Mouse (Mus musculus) midbrain, embryonic 16.5 days (tissue): Measurements from ENCODE around the gene Coro7. TPM values are rescaled to one million over a fixed set of nuclear protein-coding genes. Genes with fewer than 3 reads are reported as not detected.

Experiments
- ATAC-seq: fragments of 200-750 bp; cut with Nextera tagmentation; 2 replicates; pipeline ENCODE4 v1.8.0; 2017; ENCODE audit warnings: moderate TSS enrichment
- H3K27ac ChIP-seq: fragments of 300-500 bp; sonication (generic); 2 replicates; pipeline ENCODE4 v1.5.1; 2014; ENCODE audit warnings: mild to moderate bottlenecking, low read length, mixed read lengths
- H3K27me3 ChIP-seq: fragments of 300-500 bp; sonication (generic); 2 replicates; pipeline ENCODE4 v1.6.1; 2014; ENCODE audit warnings: low read depth, low read length, mixed read lengths; ENCODE audit not compliant: control insufficient read depth, insufficient read depth
- H3K36me3 ChIP-seq: fragments of 300-500 bp; sonication (generic); 2 replicates; pipeline ENCODE4 v1.6.1; 2014; ENCODE audit warnings: mild to moderate bottlenecking, low read length, moderate library complexity, mixed read lengths; ENCODE audit not compliant: control insufficient read depth, insufficient read depth
- H3K4me1 ChIP-seq: fragments of 300-500 bp; sonication (generic); 2 replicates; pipeline ENCODE4 v1.6.1; 2014; ENCODE audit warnings: mild to moderate bottlenecking, low read length, mixed read lengths; ENCODE audit not compliant: control insufficient read depth, insufficient read depth
- H3K4me2 ChIP-seq: fragments of 300-500 bp; sonication (generic); 2 replicates; pipeline ENCODE4 v1.6.1; 2014; ENCODE audit warnings: mild to moderate bottlenecking, low read length, mixed read lengths
- H3K4me3 ChIP-seq: fragments of 300-500 bp; sonication (generic); 2 replicates; pipeline ENCODE4 v1.5.1; 2014; ENCODE audit warnings: low read depth, mild to moderate bottlenecking, low read length, moderate library complexity, mixed read lengths
- H3K9ac ChIP-seq: fragments of 300-500 bp; sonication (generic); 2 replicates; pipeline ENCODE4 v1.6.1; 2014; ENCODE audit warnings: low read depth, low read length, mixed read lengths
- H3K9me3 ChIP-seq: fragments of 300-500 bp; sonication (generic); replicated peaks from 2 replicates; pipeline ENCODE4 v1.6.1; 2014; ENCODE audit warnings: mild to moderate bottlenecking, low read length, mixed read lengths; ENCODE audit not compliant: control insufficient read depth, poor library complexity, severe bottlenecking
- WGBS: fragments of 180-500 bp; shearing (Covaris S2); extraction: QIAGEN DNeasy Blood & Tissue Kit; methylation state at CpG from one replicate; pipeline ENCODE4 v1.1.7; 2014; 5-methylcytosine and 5-hydroxymethylcytosine counted together
- polyA plus RNA-seq: library from polyadenylated mRNA; unstranded; fragments of >200 nt; fragmentation: Nextera tagmentation; extraction: Ambion mirVana; gene quantifications from 2 replicates; pipeline ENCODE4 v1.2.1, GENCODE M21; 2015

Coro7 gene
- polyA plus RNA-seq, 1 experiment from 2014 or later: 36.4 TPM

DNA sequence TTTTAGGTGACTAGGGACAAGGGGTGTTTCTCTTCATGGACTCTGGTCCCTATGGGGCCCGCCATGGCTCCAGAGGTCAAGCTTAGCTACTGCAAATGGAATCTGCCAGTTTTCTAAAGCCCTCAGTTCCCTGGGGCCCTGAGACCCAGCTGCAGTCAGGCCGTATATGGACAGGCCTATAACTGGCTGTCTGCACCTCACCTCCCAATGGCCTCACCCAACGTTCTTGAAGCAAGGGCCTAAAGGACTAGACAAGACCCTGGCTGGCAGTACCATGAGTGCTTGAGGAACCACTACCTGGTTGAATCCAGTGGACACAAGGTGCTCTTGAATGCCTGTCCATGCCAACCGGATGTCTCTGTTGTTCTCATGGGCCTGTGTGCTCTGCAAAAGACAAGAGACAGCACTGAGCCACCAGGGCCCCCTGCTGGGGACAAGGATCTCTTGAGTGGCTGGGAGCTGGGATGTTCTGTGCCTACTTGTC is 24.3 kb downstream of the Coro7 start:
- Histone ChIP-seq H3K4me2 (no peak overlapping the region), H3K4me3 (no peak overlapping the region), H3K4me1 (peaks cover 11% of the 10 kb centered on the region; the same call in 1 of the 2 replicates), H3K27ac (peak overlapping the region; percentile 59), H3K36me3 (peaks cover 9% of the 10 kb centered on the region), H3K27me3 (no peaks in the 10 kb centered on the region), H3K9ac (0 out of 2 replicates have a peak overlapping the region, but pooled peaks have one; percentile 4), H3K9me3 (no peaks in the 10 kb centered on the region)
- WGBS: 67% methylated on average over 4 of the region's 4 CpGs
- ATAC-seq: no peak

DNA sequence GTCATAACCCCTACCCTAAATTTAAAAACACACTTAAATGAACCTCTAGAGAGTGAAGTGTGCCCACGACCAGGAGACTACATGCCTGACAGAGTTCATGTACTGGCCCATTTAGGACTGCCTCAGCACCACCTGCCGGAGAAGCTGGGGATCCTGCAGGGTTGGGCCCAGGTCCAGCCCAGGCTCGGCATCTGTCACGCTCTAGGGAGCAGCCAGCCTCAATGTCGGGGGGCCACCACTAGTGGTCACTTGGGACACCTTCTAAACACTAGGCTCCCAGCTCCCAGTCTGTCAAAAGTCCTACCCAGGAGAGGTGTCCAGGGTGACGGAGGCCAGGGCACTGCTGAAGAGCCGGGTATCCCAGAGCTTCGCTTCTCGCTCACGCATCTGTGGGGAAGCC is 24.9 kb downstream of the Coro7 start:
- H3K9ac ChIP-seq: no peak overlapping the region
- no peaks in the 10 kb centered on the region for H3K27me3 ChIP-seq
- peaks cover 9% of the 10 kb centered on the region for H3K36me3 ChIP-seq
- H3K4me3 ChIP-seq: no peak overlapping the region
- H3K9me3 ChIP-seq: no peaks in the 10 kb centered on the region
- 83% methylated on average over 10 of the region's 10 CpGs for WGBS
- no peak for ATAC-seq
- H3K27ac ChIP-seq: no peak overlapping the region
- H3K4me2 ChIP-seq: no peak overlapping the region
- H3K4me1 ChIP-seq: peaks cover 11% of the 10 kb centered on the region; the same call in 1 of the 2 replicates

DNA sequence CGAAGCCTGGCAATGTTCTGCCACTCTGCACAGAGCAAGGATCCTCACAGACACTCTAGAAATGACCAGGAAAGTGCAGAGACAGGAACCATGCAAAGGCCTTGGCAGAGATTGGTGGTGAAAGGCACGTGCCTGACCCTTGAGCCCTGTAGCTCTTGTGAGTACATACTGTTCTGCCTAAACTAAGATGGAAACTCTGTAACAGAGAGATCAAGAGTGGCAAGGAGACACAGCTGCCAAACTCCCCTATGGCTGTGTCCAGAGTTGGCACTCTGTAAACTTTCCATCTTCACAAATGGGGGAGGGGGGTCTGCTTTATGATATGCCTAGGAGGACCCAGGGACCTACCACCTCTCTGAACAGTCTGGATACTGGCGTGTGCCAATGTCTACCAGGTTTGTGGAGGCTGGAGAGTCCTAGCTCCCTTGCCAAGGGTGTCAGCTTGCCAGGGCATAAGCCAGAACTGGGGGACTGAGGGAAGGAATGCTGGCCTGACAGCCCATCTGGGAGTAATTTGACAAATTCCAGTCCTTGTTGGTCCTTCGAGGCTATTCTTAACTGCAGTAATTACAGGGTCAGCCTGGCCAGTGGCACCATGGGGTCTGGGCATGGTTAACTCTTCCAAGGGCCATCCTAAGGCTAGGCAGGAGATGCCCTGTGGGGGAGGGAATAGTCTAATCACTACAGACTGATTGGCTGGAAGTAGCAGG is 26.7 kb downstream of the Coro7 start:
- no peak overlapping the region for H3K4me2 ChIP-seq
- no peaks in the 10 kb centered on the region for H3K27me3 ChIP-seq
- H3K36me3 ChIP-seq: peaks cover 9% of the 10 kb centered on the region
- no peak for ATAC-seq
- H3K9me3 ChIP-seq: no peaks in the 10 kb centered on the region
- no peak overlapping the region for H3K27ac ChIP-seq
- peaks cover 9% of the 10 kb centered on the region; the same call in 1 of the 2 replicates for H3K4me1 ChIP-seq
- no peak overlapping the region for H3K9ac ChIP-seq
- H3K4me3 ChIP-seq: no peak overlapping the region
- 83% methylated on average over 4 of the region's 4 CpGs for WGBS

DNA sequence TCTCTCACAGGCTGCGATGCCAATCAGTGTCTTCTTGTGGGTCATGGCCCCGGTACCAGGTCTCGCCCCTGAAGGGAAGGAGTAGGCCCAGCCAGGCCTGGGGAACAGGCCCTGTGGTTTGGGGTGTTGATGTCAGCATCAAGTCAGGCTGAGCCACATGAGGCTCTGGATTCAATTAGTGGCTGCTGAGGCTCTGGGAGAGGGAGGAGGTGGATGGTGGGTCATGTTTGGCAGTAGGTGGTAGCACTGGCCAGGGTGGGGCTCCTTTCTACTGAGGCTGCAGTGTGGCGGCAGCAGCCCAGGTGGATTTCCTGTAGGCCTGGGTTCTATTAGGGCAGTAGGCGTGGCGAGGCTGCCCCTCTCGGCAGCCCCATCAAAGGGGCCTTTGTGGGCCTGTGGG is 28.0 kb downstream of the Coro7 start:
- H3K4me2 ChIP-seq: no peak overlapping the region
- no peaks in the 10 kb centered on the region for H3K27me3 ChIP-seq
- no peak overlapping the region for H3K27ac ChIP-seq
- 71% methylated on average over 7 of the region's 7 CpGs for WGBS
- no peaks in the 10 kb centered on the region for H3K9me3 ChIP-seq
- H3K36me3 ChIP-seq: peaks cover 9% of the 10 kb centered on the region
- no peak overlapping the region for H3K9ac ChIP-seq
- no peak overlapping the region for H3K4me3 ChIP-seq
- no peak for ATAC-seq
- peaks cover 9% of the 10 kb centered on the region; the same call in 1 of the 2 replicates for H3K4me1 ChIP-seq

DNA sequence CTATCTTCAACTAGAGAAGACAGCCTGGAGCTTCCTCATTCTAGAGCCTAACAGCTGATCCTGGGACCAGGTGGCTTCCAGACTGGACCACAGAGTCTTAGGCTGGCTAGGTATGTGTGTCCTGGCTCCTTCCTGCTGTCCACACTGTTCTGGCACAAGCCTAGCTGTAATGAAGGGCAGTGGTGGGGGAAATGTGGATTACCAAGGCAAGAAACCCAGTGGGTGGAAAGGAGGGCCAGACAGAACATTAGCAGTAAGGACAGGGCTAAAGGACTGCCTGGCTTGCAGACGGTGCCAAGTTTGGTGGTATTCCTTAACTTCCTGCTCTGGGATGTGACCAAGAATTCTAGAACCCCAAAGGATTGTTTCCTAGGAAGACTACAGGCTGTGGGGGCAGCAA is 28.5 kb downstream of the Coro7 start:
- Histone ChIP-seq H3K27me3 (no peaks in the 10 kb centered on the region), H3K9ac (no peak overlapping the region), H3K4me1 (peaks cover 6% of the 10 kb centered on the region; the same call in 1 of the 2 replicates), H3K4me2 (no peak overlapping the region), H3K4me3 (no peak overlapping the region), H3K9me3 (no peaks in the 10 kb centered on the region), H3K36me3 (peaks cover 9% of the 10 kb centered on the region), H3K27ac (no peak overlapping the region)
- 87% methylated on average over 1 of the region's 1 CpGs for WGBS
- ATAC-seq: no peak

DNA sequence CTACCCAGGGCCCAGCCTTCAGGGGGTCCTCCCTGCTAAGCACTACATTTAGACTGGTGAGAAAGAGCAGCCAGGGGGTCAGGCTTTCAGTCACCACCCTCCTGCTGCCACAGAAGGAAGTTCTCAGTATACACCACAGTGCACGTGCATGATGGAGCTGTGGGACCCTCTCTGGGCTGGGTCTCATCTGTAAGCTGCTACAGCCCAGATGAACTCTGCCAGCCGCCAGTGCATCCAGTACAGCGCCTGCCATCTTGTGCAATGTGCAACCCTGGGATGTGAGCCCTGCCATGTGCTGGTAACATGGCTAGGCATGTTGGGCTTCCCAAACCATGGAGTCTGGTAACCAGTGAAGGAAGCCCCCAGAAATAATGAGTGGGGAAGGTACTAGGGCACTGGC is 29.4 kb downstream of the Coro7 start:
- no peaks in the 10 kb centered on the region for H3K4me1 ChIP-seq
- no peak for ATAC-seq
- H3K27me3 ChIP-seq: no peaks in the 10 kb centered on the region
- H3K4me2 ChIP-seq: no peak overlapping the region
- no peaks in the 10 kb centered on the region for H3K9me3 ChIP-seq
- H3K4me3 ChIP-seq: no peak overlapping the region
- H3K27ac ChIP-seq: no peak overlapping the region
- H3K36me3 ChIP-seq: peaks cover 9% of the 10 kb centered on the region
- 88% methylated on average over 3 of the region's 3 CpGs for WGBS
- no peak overlapping the region for H3K9ac ChIP-seq

DNA sequence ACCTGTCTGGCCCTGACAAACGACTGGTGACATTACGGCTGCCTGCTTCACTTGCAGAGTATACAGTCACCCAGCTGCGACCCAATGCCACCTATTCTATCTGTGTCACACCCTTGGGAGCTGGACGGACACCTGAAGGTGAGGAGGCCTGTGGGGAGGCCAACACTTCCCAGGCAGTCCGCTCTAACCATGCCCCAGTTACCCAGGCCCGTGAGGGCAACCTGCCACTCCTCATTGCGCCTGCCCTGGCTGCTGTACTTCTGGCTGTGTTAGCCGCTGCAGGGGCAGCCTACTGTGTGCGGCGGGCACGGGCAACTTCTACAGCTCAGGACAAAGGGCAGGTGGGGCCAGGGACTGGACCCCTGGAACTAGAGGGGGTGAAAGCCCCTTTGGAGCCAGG is 29.9 kb downstream of the Coro7 start:
- Histone ChIP-seq H3K9me3 (no peaks in the 10 kb centered on the region), H3K27me3 (no peaks in the 10 kb centered on the region), H3K27ac (no peak overlapping the region), H3K36me3 (peaks cover 9% of the 10 kb centered on the region), H3K4me3 (no peak overlapping the region), H3K4me2 (no peak overlapping the region), H3K4me1 (no peaks in the 10 kb centered on the region), H3K9ac (peak overlapping the region; percentile 34; the same call in 1 of the 2 replicates)
- 94% methylated on average over 11 of the region's 11 CpGs for WGBS
- ATAC-seq: no peak

DNA sequence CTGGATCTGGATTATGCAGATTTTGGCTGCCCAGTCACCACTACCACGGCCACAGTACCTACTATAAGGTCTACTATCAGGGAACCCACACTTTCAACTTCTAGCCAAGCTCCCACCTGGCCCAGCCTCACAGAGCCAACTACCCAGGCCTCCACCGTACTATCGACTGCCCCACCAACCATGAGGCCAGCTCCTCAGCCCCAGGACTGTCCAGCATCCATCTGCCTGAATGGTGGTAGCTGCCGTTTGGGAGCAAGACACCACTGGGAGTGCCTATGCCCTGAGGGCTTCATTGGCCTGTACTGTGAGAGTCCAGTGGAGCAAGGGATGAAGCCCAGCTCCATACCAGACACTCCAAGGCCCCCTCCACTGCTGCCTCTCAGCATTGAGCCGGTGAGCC is 30.4 kb downstream of the Coro7 start:
- no peaks in the 10 kb centered on the region for H3K27me3 ChIP-seq
- H3K4me3 ChIP-seq: no peak overlapping the region
- no peaks in the 10 kb centered on the region for H3K4me1 ChIP-seq
- H3K4me2 ChIP-seq: no peak overlapping the region
- peaks cover 5% of the 10 kb centered on the region; the same call in 1 of the 2 replicates for H3K36me3 ChIP-seq
- ATAC-seq: no peak
- no peak overlapping the region for H3K27ac ChIP-seq
- peak overlapping the region; percentile 34; the same call in 1 of the 2 replicates for H3K9ac ChIP-seq
- no peaks in the 10 kb centered on the region for H3K9me3 ChIP-seq
- WGBS: 88% methylated on average over 5 of the region's 5 CpGs

DNA sequence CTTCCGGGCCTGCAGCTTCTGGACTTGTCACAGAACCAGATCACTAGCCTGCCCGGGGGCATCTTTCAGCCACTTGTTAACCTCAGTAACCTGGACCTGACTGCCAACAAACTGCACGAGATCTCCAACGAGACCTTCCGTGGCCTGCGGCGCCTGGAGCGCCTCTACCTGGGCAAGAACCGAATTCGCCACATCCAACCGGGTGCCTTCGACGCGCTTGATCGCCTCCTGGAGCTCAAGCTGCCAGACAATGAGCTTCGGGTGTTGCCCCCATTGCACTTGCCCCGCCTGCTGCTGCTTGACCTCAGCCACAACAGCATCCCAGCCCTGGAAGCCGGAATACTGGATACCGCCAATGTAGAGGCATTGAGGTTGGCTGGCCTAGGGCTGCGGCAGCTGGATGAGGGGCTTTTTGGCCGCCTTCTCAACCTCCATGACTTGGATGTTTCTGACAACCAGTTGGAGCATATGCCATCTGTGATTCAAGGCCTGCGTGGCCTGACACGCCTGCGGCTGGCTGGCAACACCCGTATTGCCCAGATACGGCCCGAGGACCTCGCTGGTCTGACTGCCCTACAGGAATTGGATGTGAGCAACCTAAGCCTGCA is 31.1 kb downstream of the Coro7 start:
- Histone ChIP-seq H3K27ac (no peak overlapping the region), H3K4me3 (no peak overlapping the region), H3K9ac (no peak overlapping the region), H3K9me3 (no peaks in the 10 kb centered on the region), H3K4me1 (no peaks in the 10 kb centered on the region), H3K4me2 (no peak overlapping the region), H3K36me3 (peaks cover 5% of the 10 kb centered on the region; the same call in 1 of the 2 replicates), H3K27me3 (no peaks in the 10 kb centered on the region)
- 79% methylated on average over 28 of the region's 28 CpGs for WGBS
- no peak for ATAC-seq
